Mouse (Mus musculus) neural tube, embryonic 12.5 days (tissue): ENCODE data around the gene Cct5. TPM values are rescaled to one million over a fixed set of nuclear protein-coding genes. Genes with fewer than 3 reads are reported as not detected.
A peak's percentile ranks its signal among the peaks of the same experiment; 100 is the strongest.

Source experiments
- ATAC-seq: fragments of 200-750 bp; cut with Nextera tagmentation; 2 replicates; pipeline ENCODE4 v1.8.0; 2017; ENCODE audit warnings: low read depth, mild to moderate bottlenecking, moderate TSS enrichment, moderate library complexity; ENCODE audit not compliant: low FRiP score
- H3K27ac ChIP-seq: fragments of 300-500 bp; sonication (generic); 2 replicates; pipeline ENCODE4 v1.5.1; 2016
- H3K27me3 ChIP-seq: fragments of 300-500 bp; sonication (generic); replicated peaks from 2 replicates; pipeline ENCODE4 v1.6.1; 2016; ENCODE audit warnings: mild to moderate bottlenecking
- H3K36me3 ChIP-seq: fragments of 300-500 bp; sonication (generic); 2 replicates; pipeline ENCODE4 v1.6.1; 2016; ENCODE audit warnings: mild to moderate bottlenecking
- H3K4me1 ChIP-seq: fragments of 300-500 bp; sonication (generic); 2 replicates; pipeline ENCODE4 v1.6.1; 2016
- H3K4me2 ChIP-seq: fragments of 300-500 bp; sonication (generic); replicated peaks from 2 replicates; pipeline ENCODE4 v1.6.1; 2016; ENCODE audit warnings: mild to moderate bottlenecking
- H3K4me3 ChIP-seq: fragments of 300-500 bp; sonication (generic); 2 replicates; pipeline ENCODE4 v1.5.1; 2016
- H3K9ac ChIP-seq: fragments of 300-500 bp; sonication (generic); 2 replicates; pipeline ENCODE4 v1.6.1; 2016; ENCODE audit warnings: mild to moderate bottlenecking
- H3K9me3 ChIP-seq: fragments of 300-500 bp; sonication (generic); 2 replicates; pipeline ENCODE4 v1.6.1; 2016; ENCODE audit warnings: mild to moderate bottlenecking
- WGBS: fragments of 180-500 bp; shearing (Covaris S2); methylation state at CpG from one replicate; pipeline ENCODE4 v1.1.7; 2016; 5-methylcytosine and 5-hydroxymethylcytosine counted together
- polyA plus RNA-seq: library from polyadenylated mRNA; unstranded; fragments of >200 nt; fragmentation: Nextera tagmentation; extraction: Ambion mirVana; gene quantifications from 2 replicates; pipeline ENCODE4 v1.2.1, GENCODE M21; 2016

The Cct5 gene
- polyA plus RNA-seq, 1 experiment from 2014 or later: 583 TPM

- Histone ChIP-seq H3K4me2 (no peak overlapping the region), H3K4me1 (no peaks in the 10 kb centered on the region), H3K9ac (no peak overlapping the region), H3K36me3 (no peaks in the 10 kb centered on the region), H3K9me3 (0 out of 2 replicates have a peak, but pooled peaks cover 7% of the 10 kb centered on the region), H3K4me3 (no peak overlapping the region), H3K27ac (no peak overlapping the region), H3K27me3 (no peaks in the 10 kb centered on the region)
- no peak for ATAC-seq
- 65% methylated on average over 6 of the region's 6 CpGs for WGBS
Observed at GRCm38 (mm10) chr15:31561390-31561789, 40.2 kb downstream of the Cct5 start.

DNA sequence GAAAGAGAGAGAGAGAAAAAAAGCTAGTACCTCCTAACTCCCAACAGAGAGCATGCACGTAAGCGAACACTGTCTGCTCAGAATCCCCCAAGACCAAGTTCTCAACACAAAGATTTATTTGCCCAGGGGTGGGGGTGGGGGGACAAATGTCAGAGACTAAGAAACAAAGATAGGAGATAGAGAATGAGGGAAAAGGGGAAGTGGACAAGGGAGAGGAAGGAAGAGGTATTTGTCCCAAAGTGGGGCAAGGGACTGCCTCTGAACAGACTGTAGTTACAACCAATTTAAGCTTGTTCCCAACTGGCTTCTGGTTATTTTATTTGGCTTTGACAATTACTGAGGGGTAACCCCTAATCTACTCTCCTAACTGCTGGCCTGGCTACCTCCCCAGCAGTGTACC is 46.7 kb downstream of the Cct5 start:
- Histone ChIP-seq H3K4me2 (no peak overlapping the region), H3K36me3 (no peaks in the 10 kb centered on the region), H3K9ac (no peak overlapping the region), H3K9me3 (0 out of 2 replicates have a peak, but pooled peaks cover under 1% of the 10 kb centered on the region), H3K27ac (no peak overlapping the region), H3K27me3 (no peaks in the 10 kb centered on the region), H3K4me1 (no peaks in the 10 kb centered on the region), H3K4me3 (no peak overlapping the region)
- ATAC-seq: no peak
- WGBS: 84% methylated on average over 2 of the region's 2 CpGs

DNA sequence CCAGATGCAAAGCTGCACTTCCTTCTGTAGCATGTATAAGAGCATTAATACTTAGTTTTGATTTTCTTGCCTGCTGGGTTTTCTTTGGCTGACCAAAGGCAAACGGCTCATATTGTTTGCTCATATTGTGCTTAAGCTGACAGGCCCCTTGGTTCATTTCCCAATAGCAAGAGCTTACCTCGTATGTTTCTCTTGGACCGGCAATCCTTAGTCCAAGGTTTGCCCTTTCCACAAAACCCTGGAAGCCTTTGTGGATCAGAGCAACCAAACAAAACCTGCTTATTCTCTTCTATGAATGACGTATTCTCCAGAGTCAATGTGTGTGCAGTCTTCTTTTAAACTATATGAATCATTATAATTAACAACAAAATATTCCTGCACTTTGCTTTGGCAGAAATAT is 51.2 kb downstream of the Cct5 start:
- Histone ChIP-seq H3K4me2 (no peak overlapping the region), H3K9me3 (no peaks in the 10 kb centered on the region), H3K36me3 (no peaks in the 10 kb centered on the region), H3K4me3 (no peak overlapping the region), H3K27me3 (no peaks in the 10 kb centered on the region), H3K4me1 (no peaks in the 10 kb centered on the region), H3K27ac (no peak overlapping the region), H3K9ac (no peak overlapping the region)
- 91% methylated on average over 4 of the region's 4 CpGs for WGBS
- ATAC-seq: no peak

GRCm38 (mm10) chr15:31547421-31547820 is 54.2 kb downstream of the Cct5 start:
- no peak overlapping the region for H3K4me2 ChIP-seq

DNA sequence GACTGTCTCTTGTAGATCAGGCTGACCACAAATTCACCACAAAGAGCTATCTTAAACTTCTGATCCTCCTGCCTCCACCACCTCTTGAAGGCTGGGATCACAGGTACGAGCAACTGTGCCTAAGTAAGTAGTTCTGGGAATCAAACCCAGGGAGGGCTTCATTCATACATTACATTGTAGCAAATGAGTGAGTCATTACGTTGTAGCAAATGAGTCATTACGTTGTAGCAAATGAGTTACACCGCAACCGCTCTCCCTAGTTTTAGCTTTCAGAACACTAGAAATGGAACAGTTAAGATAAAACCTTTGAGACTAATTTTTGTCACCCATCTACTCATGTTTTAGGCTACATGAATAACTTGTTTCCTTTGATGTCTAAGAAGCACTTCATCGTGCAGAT is 55.3 kb downstream of the Cct5 start:
- WGBS: 91% methylated on average over 6 of the region's 6 CpGs
- Histone ChIP-seq H3K27me3 (no peaks in the 10 kb centered on the region), H3K9ac (no peak overlapping the region), H3K4me3 (no peak overlapping the region), H3K4me2 (no peak overlapping the region), H3K36me3 (no peaks in the 10 kb centered on the region), H3K4me1 (peaks cover 18% of the 10 kb centered on the region), H3K9me3 (no peaks in the 10 kb centered on the region), H3K27ac (no peak overlapping the region)
- no peak for ATAC-seq

More at GRCm38 (mm10) chr15:31547421-31547820, 54.2 kb downstream of the Cct5 start:
- Histone ChIP-seq H3K27me3 (no peaks in the 10 kb centered on the region), H3K27ac (no peak overlapping the region), H3K4me3 (no peak overlapping the region), H3K9me3 (no peaks in the 10 kb centered on the region), H3K9ac (no peak overlapping the region), H3K4me1 (peaks cover 9% of the 10 kb centered on the region), H3K36me3 (no peaks in the 10 kb centered on the region)
- no peak for ATAC-seq
- WGBS: 76% methylated on average over 5 of the region's 5 CpGs

- Histone ChIP-seq H3K9me3 (no peaks in the 10 kb centered on the region), H3K36me3 (no peaks in the 10 kb centered on the region), H3K4me1 (peaks cover 18% of the 10 kb centered on the region), H3K4me2 (no peak overlapping the region), H3K9ac (no peak overlapping the region), H3K27me3 (no peaks in the 10 kb centered on the region), H3K4me3 (no peak overlapping the region), H3K27ac (no peak overlapping the region)
- ATAC-seq: no peak
- 63% methylated on average over 1 of the region's 1 CpGs for WGBS
Observed at GRCm38 (mm10) chr15:31545058-31545457, 56.5 kb downstream of the Cct5 start.

DNA sequence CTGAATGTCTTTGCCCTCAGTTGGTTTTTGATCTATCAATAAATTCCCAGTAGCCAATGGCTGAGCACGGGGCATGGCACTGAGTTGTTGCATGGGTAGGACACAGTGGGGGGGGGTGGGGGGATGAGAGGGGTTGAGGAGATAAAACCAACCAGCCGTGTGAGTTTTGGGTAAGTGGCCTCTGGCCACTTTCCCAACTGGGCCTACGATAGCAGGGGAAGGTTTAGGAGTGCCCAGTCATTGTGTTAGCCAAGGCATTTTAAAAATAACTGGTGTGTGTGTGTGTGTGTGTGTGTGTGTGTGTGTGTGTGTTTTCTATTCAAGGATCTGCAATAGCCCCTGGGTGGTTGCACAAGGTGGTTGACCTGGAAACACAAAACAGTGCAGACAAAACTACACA is 58.4 kb downstream of the Cct5 start:
- Histone ChIP-seq H3K27ac (no peak overlapping the region), H3K4me3 (no peak overlapping the region), H3K9me3 (no peaks in the 10 kb centered on the region), H3K4me1 (peaks cover 18% of the 10 kb centered on the region), H3K4me2 (no peak overlapping the region), H3K36me3 (no peaks in the 10 kb centered on the region), H3K9ac (no peak overlapping the region), H3K27me3 (no peaks in the 10 kb centered on the region)
- peak; percentile 46; the same call in 1 of the 2 replicates for ATAC-seq
- 11% methylated on average over 3 of the region's 3 CpGs for WGBS

DNA sequence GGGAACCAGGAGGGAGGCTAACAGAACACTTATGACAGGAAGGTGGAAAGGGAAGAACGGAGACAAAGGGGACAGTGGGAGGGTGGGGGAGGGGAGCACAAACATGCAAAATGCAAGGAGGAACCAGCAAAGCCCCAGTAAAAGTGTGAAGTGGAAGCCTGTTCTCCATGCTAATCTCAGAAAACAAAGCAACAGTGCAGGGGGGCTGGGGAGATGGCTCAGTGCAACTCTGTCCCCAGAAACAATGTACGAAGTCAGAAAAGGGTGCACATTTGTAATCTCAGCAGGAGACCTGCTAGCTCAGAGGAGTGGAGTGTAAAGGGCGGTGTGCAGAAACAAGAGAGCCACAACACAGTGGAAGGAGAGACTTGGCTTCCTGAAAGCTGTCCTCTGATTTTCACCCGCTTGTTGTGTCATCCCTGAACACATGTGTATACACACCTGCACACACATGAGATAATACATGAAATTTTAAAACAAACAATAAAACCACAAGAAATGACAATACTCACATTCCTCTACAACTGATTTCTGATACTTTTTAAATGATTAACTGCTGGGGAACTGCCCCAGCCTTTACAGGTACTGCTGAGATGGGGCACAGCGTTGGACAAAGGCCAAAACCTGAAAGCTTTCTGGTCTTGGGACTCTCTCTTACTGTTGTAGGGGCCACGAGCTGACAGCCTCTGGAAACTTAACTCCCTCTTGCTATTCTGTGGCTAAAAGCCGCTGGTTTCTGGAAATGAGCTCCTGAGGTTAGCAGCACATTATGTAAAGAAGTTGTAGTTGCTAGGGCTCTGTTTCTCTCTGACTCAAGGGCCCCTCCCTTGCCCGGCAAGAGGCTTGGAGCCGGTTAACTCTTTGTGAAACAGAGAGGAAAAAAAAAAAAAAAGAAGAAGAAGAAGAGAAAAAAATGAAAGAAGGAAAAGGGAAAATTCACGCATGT is 59.3 kb downstream of the Cct5 start:
- Histone ChIP-seq H3K9me3 (no peaks in the 10 kb centered on the region), H3K36me3 (no peaks in the 10 kb centered on the region), H3K27me3 (no peaks in the 10 kb centered on the region), H3K27ac (no peak overlapping the region), H3K9ac (no peak overlapping the region), H3K4me2 (peak overlapping the region; percentile 30), H3K4me3 (no peak overlapping the region), H3K4me1 (peaks cover 18% of the 10 kb centered on the region)
- ATAC-seq: peak; percentile 65
- WGBS: 8% methylated on average over 10 of the region's 10 CpGs

Other genes starting within 250 kb of the Cct5 start
- 1.0 and 1.4 TPM in 2 replicates for gene Ankrd33b, start 234.1 kb downstream of the Cct5 start, polyA plus RNA-seq
- gene Ropn1l, start 148.1 kb downstream of the Cct5 start, polyA plus RNA-seq: 1.6 and 2.5 TPM in 2 replicates
- gene March6, start 70.8 kb downstream of the Cct5 start, polyA plus RNA-seq: 59.8 and 61.4 TPM in 2 replicates
- gene Cmbl, start 36.4 kb downstream of the Cct5 start, polyA plus RNA-seq: 2.1 and 3.0 TPM in 2 replicates
- 10.9 and 12.3 TPM in 2 replicates for gene Fam173b, start within 50 bp of the Cct5 start, polyA plus RNA-seq